Mouse (Mus musculus) testis, postnatal 10 days (tissue): ENCODE results near the gene Jdp2.

Experiments
- DNase-seq: peaks from one replicate; pipeline ENCODE4 v3.0.0; 2021; ENCODE audit warnings: low spot score

Jdp2 gene

GRCm38 (mm10) chr12:85602153-85602552, 3.3 kb downstream of the Jdp2 start:
- DNase-seq, result no peak

- no peak for DNase-seq
These were observed 4.0 kb downstream of the Jdp2 start for GRCm38 (mm10) chr12:85602811-85603210.

- no peak for DNase-seq
These were observed 4.9 kb downstream of the Jdp2 start for GRCm38 (mm10) chr12:85603767-85604166.

- no peak for DNase-seq
These were observed 5.6 kb downstream of the Jdp2 start for GRCm38 (mm10) chr12:85604301-85604998.

GRCm38 (mm10) chr12:85607519-85608449, 9.0 kb downstream of the Jdp2 start:
- no peak for DNase-seq

- no peak for DNase-seq
These were observed 11.3 kb downstream of the Jdp2 start for GRCm38 (mm10) chr12:85610167-85610566.

- no peak for DNase-seq
These were observed 15.3 kb downstream of the Jdp2 start for GRCm38 (mm10) chr12:85614090-85614489.

- DNase-seq, result no peak
These were observed 16.7 kb downstream of the Jdp2 start for GRCm38 (mm10) chr12:85615486-85615885.

- DNase-seq, result no peak
These were observed 19.1 kb downstream of the Jdp2 start for GRCm38 (mm10) chr12:85617885-85618284.

- no peak for DNase-seq
These were observed 19.6 kb downstream of the Jdp2 start for GRCm38 (mm10) chr12:85618430-85618829.

- no peak for DNase-seq
These were observed 20.6 kb downstream of the Jdp2 start for GRCm38 (mm10) chr12:85619283-85619897.

- no peak for DNase-seq
These were observed 21.1 kb downstream of the Jdp2 start for GRCm38 (mm10) chr12:85619898-85620443.

GRCm38 (mm10) chr12:85621027-85621426, 22.2 kb downstream of the Jdp2 start:
- DNase-seq, result no peak

- no peak for DNase-seq
These were observed 22.8 kb downstream of the Jdp2 start for GRCm38 (mm10) chr12:85621673-85622072.

GRCm38 (mm10) chr12:85623711-85624110, 24.9 kb downstream of the Jdp2 start:
- no peak for DNase-seq

GRCm38 (mm10) chr12:85624652-85625051, 25.8 kb downstream of the Jdp2 start:
- no peak for DNase-seq

- DNase-seq, result no peak
These were observed 27.0 kb downstream of the Jdp2 start for GRCm38 (mm10) chr12:85625852-85626251.

GRCm38 (mm10) chr12:85629661-85630481, 31.0 kb downstream of the Jdp2 start:
- DNase-seq, result no peak

GRCm38 (mm10) chr12:85631196-85631595, 32.4 kb downstream of the Jdp2 start:
- DNase-seq, result no peak

- no peak for DNase-seq
These were observed 33.5 kb downstream of the Jdp2 start for GRCm38 (mm10) chr12:85632321-85632720.

GRCm38 (mm10) chr12:85637932-85638331, 39.1 kb downstream of the Jdp2 start:
- DNase-seq, result no peak
